Mouse (Mus musculus) C2C12 (cell line): ENCODE results near the gene Ppara.

Experiments
- CTCF ChIP-seq: IDR thresholded peaks from one replicate; pipeline ENCODE4 v1.5.1; 2011; ENCODE audit not compliant: control insufficient read depth, insufficient read depth, insufficient read length
- FOSL1 ChIP-seq: IDR thresholded peaks from one replicate; pipeline ENCODE4 v1.8.0; 2011; ENCODE audit warnings: mild to moderate bottlenecking, low read length; ENCODE audit not compliant: poor library complexity, insufficient read depth, severe bottlenecking
- MAX ChIP-seq: IDR thresholded peaks from one replicate; pipeline ENCODE4 v1.6.1; 2011; ENCODE audit warnings: mild to moderate bottlenecking, control low read depth
- MYOD1 ChIP-seq: IDR thresholded peaks from one replicate; pipeline ENCODE4 v1.6.1; 2011; ENCODE audit warnings: low read depth; ENCODE audit not compliant: control insufficient read depth, insufficient read length
- MYOG ChIP-seq: IDR thresholded peaks from one replicate; pipeline ENCODE4 v1.6.1; 2011; ENCODE audit not compliant: control insufficient read depth, insufficient read length; ENCODE audit errors: extremely low read depth

GRCm38 (mm10) chr15:85768991-85769390, 34.2 kb downstream of the Ppara start:
- TF ChIP-seq CTCF = no peak
- TF ChIP-seq FOSL1 = no peak
- no peak for TF ChIP-seq MAX
- TF ChIP-seq MYOG = no peak
- no peak for TF ChIP-seq MYOD1
